Mouse (Mus musculus) granulocyte monocyte progenitor cell, adult 5-6 weeks (primary cell): ENCODE results near the gene Prr36. TPM values are rescaled to one million over a fixed set of nuclear protein-coding genes. Genes with fewer than 3 reads are reported as not detected.
"Not testable (repeated sequence)": the region's sequence is repeated elsewhere in the genome, so short reads cannot be mapped to it uniquely, and the experiment has no call there.

Experiments
- ATAC-seq: replicated peaks from 2 replicates; pipeline ENCODE4 v1.8.0; 2016; ENCODE audit warnings: mild to moderate bottlenecking, moderate TSS enrichment, inconsistent platforms; ENCODE audit not compliant: poor library complexity, severe bottlenecking
- total RNA-seq, 2 experiments: library from RNA; stranded (forward) in 1 of 2; stranded (reverse) in 1 of 2; fragments of 200-712, 200-1000 nt in 1 of 2; fragments of >200 nt in 1 of 2; fragmentation: Nextera tagmentation in 1 of 2; gene quantifications; 2 replicates each; pipeline ENCODE4 v1.2.3; 2014 to 2017

Gene Prr36
- 0.68 and 0.80 TPM in 2 replicates for total RNA-seq (2014; fragmentation: Nextera tagmentation)
- total RNA-seq (2017): under 0.01 TPM in 1 of 2 replicates, not detected in the other

DNA sequence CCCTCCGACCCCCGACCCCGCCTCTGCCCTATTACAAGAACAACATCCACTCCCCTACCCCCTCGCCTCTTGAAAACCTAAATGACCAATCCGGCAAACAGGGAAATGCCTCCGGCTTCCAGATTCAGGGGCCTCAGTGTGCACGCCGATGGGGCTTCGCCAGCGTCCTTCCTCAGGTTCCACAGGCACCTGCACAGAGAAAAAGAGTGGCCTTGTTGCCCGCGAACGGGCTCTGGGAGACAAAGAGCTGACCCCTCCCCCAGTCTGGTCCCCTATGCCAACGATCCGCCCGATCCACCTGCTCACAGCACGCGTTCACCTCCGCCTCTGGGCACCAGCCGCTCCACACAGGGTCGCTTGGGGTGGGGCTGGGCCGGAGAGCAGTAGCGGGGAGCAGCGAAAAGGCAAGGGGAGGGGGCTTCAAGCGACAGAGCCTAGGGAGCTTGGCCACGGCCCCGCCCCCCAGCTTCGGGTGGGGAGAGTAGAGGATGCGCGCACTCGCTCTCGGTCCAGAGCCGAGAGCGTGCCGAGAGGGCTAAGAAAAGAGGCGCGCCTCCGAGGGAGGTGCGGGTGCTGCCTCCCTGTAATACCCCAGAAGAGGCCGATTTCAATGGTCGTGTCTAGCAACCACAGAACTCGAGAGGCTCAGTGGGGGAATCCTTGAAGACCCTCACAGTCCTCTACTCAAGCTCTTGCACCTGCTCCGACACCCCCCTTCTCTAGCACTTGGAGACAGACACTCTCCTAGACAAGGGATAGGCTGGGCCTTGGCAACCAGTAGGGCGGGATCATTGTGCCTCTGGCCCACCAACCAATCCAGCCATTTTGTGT, at the start of gene Prr36:
Gene Prr36 (minus strand): TSS at position 669 of the 831 bp plus-strand sequence.
- ATAC-seq: no peak; the same call in 1 of the 2 replicates

DNA sequence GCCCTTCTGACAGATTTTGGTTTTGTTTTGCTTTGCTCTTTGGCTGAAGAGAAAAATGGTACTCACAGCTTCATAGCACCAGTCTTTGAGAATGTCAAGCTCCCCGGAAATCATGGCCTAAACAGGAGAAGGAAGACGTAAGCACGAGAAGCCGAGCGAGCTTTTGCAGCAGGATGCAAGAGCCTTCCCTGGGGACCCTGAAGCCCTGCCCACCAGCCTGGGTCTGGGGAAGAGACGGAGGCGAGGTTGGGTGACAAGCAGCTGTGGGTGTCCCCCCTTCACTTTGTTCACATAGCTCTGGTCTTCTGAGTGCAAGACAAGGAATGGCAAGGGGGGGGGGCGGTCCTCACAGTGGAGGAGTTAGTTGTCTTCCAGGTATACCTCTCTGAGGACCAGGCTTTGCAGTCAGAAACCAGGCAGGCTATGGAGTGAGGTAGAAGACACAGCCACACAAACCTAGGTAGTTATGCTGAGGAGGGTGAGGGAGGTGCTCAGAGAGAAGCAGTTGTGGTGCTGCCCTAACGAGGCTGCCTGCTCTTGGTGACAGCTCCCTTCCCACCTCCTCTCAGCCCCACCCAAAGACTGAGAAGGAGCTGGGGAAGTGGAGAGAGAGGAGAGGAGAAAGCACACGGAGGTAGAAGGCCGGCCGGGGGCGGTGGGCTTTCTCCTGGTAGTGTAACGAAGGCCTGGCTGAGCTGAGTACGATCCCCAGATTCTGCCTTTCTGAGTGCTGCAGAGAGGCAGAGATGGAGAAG, 48.1 kb upstream of the Prr36 start:
- no peak for ATAC-seq

DNA sequence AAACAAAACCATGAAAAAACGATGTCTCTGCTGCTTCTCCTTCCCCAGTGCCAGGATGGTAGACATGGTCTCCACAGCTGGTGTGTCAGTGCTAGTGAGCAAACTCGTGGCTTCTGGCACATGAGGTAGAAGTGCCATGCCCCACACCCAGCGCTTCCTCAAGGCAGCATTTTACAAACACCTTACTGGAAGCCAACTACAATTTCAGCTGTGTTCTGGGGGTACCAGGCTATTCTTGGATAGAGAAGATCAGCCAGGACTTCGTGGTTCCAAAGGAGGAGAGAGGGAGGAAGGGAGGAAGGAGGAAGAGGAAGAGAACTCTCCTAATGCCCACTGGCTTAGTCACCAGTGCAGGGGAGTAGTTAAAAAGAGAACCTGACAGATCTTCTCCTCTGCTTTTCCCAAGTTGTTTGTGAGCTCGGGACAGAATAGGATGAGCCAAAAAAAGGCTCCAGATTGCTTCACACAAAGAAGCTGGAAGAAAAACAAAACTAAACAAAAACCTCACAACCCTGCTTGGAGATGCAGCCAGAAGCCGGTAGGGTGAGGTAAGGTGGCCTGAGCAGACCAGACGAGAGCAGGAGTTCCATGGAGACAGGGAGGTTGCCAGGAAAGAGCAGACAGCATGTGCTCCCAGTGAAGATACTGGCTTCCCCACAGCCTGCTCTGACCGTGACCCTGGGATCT, 46.0 kb upstream of the Prr36 start:
- no peak for ATAC-seq

DNA sequence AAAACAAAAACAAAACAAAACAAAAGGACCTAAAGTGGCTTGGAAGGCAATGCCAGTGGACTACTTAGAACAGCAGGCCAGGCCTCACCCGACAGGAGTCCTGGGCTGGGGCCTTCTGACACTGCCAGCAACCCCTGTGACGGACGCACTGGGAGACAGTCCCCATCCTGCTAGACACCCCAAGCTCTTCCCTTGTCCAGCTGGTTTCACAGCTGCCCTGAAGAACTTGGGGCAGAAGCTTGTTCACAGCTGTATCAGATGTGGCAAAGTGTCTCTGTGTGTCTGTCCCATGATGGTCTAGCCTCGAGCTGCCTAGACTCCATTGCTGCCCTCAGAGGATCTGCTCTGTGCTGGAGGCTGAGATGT, 42.5 kb upstream of the Prr36 start:
- ATAC-seq: no peak

DNA sequence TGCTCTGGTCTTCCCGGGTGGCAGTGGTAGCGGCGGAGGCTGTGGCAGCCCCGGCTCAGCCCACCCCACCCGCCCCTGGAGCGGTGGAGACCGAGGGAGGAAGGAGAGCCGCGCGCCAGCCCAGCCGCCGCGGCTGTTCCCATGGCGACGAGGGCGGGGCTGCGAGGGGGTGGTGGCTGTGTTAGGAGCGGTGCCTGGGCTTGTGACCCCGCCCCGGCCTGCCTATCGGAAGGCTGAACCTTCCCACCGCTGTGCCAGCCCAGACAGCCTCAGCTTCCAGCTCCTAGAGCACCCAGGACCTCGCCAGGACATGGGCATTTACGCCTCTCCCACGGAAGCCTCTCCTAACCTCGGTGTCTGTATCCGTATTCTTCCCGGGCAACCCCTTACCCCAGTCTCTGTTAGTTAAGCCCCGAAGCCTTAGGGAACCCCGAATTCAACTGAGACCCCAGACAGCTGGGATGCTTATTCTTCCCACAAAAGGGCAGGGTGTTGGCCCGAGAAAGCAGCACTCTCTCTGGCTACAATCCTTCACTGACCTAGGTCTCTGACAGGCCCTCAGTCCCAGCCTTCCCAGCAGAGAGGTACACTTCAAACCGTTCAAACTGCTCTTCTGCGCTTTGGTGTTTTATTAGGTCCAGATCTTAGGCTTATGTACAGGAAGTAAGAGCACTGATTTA, 42.0 kb upstream of the Prr36 start, which contains the start of gene Ctxn1:
Gene Ctxn1 (minus strand): TSS at position 150 of the 680 bp plus-strand sequence.
- ATAC-seq: peak; percentile 88

DNA sequence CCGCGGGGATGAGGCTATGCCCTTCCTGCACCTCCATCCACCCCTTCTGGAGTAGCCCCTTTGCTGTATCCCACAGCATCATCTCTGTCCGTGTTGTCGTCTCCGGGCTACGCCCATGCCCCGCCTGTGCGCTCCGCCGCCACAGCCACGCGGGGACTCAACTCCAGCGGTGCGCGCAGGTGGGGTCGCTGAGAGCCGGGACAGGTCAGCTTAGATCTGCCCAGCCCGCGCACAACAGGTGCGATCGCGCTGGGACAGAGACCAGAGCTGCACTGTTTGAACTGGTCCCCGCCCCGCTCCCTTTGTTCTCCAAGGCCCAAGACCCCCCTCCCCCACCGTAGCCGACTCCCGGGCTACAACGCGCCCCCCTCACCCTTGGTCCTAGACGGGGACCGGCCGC, 41.4 kb upstream of the Prr36 start:
- ATAC-seq: peak; percentile 13

DNA sequence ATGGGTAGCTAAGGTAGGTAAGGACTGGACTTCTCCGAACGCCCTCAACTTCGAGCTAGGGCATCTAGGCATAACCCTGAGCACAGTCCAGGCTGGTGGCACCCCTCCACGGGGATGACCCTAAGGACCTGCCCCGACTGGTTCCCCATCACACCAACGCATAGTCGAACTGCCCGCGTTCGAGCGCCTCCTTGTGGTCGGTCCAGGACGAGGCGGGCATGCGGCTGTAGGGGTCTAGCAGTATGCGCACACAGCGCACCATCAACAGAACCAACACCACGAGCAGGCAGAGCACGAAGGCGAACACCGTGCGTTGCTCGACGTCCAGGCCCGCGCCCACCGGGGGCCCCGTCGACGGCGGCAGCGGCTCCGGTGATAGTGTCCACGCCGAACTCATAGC, 41.0 kb upstream of the Prr36 start:
- peak; percentile 69 for ATAC-seq

DNA sequence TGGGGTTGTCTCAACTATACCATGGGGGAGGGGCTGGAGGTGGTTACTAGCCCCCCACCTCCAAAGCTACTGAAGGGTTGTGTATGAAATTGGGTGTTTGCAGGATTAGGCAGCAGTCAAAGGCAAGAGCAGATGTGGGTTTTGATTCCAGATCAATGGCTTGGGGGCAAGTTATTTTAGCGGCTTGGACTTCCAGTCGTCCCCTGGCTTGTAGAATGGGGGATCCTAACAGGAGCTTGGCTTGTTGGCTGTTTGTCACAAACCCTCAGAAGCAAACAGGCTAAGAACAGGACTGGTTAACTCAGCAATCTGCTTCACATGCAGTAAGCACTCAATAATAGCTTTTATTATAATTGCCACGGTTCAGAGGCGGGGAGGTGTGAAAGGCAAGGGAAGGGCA, 40.1 kb upstream of the Prr36 start:
- no peak for ATAC-seq

DNA sequence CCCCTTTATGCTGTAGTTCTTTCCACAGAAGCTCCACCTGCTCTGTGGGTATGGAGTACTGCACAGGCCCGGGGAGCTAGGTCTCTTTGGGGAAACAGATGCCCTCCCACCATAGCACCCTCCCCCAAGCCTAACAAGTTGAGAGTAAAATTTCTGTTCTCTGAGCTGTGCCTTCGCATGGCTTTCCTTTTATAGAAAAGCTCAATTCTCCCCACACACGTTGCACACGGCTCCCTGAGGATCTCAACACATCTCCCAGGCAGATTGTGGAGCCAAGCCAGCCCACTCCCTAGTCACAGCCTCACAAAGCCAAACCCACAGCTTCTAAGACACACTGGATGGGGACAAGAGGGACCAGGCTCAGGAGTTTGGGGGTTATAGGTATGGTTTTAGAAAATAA, 39.7 kb upstream of the Prr36 start:
- no peak for ATAC-seq

DNA sequence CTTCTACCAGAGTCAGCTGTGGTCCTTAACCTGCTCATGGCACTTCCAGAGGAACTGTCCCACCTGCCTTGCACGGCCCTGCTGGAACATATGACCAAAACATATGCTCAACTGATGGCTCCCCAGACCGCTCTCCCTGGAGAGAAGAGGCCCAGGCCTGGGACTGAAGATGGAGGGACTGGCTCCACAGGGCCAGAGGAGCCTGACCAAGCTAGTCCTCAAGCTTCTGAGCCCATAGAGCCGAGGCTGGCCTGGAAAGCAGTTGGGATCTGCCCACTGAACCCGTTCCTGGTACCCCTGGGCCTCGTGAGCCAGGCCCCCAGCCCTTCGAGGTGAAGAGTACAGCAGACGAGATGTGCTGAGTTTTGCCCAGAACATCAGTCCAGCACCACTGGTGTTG, 38.2 kb upstream of the Prr36 start:
- not testable (repeated sequence) for ATAC-seq

DNA sequence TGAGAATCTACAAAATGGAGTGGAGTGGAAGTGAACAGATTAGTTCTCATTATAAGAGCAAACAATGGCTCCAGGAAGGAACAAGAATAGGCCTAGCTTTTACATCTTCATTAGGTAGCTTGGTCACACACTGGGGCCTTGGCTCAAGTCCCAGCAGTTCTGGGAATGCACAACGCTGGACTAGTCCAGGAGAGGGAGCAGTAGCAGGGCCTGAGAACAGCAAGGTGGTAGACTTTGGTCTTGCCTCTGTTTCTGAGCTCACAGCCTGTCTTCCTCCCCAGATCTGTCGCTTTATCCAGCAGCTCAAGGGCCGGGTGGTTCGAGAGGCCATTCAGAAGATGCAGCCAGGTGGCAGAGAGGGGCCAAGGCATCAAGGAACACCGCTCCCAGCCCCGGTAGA, 36.7 kb upstream of the Prr36 start:
- ATAC-seq: no peak

DNA sequence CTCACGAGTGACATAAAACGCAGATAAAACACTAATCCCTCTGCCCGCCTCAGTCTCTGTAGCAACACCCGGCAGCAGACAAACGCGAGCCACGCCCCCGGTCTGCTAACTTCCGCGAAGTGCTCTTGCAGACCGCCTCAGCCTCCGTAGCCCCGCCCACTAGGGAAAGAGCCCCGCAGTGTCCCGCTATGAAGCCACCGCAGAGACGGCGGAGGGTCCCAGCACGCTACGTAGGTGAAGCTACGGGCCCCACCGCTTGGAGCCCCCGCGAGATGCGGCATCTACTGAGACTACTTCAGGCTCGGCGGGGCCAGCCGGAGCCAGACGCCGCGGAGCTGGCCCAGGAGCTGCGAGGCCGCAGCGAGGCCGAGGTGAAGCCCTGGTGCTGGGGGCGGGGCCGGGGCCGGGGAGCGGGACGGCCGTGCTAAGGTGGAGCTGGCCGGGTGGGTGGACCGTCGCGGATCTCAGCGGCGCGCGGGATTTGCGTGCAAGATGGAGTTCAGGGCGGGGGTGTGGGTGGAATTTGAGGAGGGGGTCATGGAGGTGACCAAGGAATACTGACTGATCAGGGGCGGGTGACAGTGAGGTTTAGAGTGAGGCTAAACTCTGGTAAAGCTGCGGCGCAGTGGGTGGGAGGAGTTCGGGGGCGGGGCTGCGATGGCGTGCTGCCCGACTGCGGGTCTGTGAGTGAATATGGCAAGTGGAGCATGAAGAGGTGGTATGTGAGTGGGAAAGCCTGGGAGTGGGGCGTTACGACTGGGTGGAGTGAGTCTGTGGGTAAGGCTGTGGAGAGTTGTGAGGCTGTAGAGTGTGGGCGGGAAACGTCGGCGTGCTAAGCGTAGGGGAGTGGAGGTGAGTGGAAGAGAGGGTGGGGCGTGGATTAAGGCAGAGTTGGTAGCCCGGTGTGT, 35.9 kb upstream of the Prr36 start, which contains the start of gene Snapc2:
Gene Snapc2 (plus strand): TSS at position 147 of the 908 bp plus-strand sequence.
- ATAC-seq: peak; percentile 81

DNA sequence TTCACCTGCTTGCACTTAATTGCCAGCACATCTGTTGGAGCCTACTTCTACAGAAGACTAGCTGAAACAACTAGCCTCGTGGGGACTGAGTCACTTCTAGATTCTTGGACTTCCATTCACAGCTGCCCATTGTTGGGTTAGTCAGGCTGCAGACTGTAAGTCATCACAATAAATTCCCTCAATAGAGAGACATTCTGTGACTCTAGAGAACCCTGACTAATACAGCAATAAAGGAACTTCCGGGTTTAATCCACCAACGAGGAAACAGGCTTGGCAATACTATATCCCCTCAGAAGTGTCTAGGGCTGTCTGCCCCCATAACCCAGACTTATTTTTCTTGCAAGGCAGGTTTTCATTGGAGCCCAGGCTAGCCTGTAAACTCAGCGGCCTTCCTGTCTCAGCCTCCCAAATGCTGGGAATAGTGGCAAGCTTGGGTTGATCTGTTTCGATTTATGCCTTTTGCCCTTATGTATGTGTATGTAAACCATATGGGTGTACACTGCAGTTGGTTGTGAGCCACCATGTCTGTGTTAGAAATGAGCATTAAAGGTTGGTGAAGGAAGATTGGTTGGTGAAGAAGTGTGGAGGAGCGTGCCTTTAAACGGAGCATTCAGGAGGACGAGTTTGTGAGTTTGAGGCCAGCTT, 35.0 kb upstream of the Prr36 start:
- ATAC-seq: no peak

DNA sequence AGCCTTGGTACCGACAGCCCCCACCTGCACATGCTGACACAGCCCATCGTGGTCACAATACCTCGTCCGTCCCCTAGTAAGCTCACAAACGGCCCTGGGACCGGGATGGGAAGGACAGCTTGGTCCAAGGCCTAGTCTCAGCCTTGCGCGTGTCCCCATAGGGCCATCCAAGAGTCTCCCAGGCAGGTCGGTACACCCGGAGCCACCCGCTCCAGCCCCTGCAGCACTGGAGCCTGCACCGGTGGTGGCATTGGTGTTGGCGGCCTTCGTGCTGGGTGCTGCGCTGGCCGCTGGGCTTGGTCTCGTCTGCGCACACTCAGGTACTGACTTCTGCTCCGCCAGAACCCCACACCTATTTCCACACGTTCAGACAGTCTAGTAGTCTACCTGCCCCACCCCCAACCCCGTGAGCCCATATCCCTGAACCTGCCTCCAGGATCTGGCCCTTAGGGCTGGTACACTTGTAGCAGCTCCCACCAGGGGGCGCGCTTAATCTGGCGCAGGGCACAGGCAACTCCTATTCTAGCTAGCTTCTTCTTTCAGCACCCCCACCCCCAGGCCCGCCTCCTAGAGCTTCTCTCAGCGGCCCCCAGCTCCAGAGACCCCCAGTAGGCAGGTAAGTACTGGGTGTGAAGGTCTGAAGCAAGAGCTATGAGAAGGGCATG, 33.2 kb upstream of the Prr36 start:
- peak; percentile 62 for ATAC-seq

DNA sequence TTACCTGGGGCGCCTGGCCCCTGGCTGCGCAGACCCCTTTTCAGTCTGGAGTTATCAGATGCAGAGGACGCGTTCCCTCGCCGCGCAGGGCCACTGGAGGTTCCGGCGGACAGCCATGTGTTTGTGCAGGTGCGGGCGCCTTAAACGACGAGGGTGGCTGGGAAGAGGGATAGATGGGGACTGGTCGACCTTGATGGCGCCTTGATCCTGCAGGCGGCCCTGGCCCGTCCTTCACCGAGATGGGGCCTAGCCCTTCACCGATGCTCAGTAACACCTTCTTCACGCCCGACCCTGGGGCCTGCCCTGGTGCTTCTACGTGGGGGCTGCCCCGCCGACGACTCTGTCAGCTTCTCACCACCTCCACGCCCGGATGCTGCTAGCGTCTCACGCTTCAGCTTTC, 32.0 kb upstream of the Prr36 start:
- ATAC-seq: no peak

DNA sequence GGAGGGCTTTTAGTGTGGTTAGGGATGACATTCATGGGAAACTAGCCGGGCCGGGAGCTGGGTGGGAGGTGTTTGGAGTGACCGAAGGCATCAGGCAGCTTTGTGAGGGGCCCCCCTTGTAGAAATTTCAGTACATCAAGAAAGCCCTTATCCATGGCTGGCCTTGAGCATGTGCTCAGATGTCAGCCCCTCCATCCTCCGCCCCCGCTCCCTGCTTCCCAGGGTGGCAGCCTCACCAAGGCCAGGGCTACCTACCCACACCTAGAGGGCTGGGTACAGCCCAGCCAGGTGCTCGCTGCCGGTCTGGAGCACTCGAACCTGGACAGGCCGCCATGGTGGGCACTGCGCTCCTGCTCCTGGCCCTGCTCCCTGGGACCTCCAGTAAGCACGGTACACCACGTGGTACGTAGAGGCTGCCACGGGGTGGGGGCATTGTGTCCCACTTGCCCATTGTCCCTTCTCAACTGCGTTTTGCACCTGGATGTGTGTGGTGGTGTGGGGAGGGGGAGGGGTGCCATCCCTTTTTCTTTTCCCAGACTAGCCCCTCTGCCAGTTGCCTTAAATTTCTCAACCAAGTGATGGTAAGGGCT, 30.8 kb upstream of the Prr36 start, which contains the start of gene Tgfbr3l:
Gene Tgfbr3l (plus strand): TSS at position 264 of the 590 bp plus-strand sequence.
- ATAC-seq: no peak

DNA sequence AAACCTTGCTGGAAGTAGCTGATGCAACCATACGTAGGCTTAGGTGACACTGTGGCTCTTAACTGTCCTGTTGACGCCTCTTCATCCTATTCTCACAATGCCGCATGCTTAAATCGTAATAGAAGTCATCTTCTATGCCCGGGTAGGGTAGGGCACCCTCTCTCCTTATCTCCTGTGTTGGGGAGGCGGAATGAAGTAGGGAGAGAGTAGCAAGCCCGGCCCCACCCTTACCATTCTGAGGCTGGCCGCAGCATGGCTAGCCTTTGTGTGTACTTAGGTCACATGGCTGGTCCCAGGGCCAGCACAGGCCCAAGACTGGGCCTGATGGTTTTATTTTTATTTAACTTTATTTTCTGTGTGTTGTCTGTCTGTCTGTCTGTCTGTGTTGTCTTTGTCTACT, 30.0 kb upstream of the Prr36 start:
- no peak for ATAC-seq

DNA sequence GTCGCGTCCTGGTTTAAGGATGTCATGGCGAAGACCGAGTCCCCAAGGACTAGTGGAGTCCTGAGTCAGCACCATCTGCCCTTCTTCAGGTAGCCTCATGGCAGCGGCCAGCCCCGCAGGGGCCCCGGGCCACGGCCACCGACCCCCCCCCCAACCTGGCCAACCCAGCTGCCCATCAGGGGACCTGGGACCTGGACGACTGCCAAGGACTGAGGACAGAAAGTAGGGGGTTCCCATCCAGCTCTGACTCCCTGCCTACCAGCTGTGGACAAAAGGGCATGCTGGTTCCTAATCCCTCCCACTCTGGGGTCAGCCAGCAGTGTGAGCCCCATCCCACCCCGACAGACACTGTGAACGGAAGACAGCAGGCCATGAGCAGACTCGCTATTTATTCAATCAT, 28.5 kb upstream of the Prr36 start:
- ATAC-seq: no peak
